Comparison of ENCODE assay signal across 8 mouse cellular contexts in genomic region chr2:75990885-75991539, GRCm38 (mm10). TPM values are rescaled to one million over a fixed set of nuclear protein-coding genes. Genes with fewer than 3 reads are reported as not detected.
DNase-seq lines count a peak whose midpoint lies in the region; TF ChIP-seq lines count a peak whose summit lies in the region.

No protein-coding gene starts in this region.

- no peaks in the 10 kb centered on the region for H3K79me2 ChIP-seq in heart, adult 2 months (replicated peaks; ENCODE audit: control insufficient read depth, insufficient read depth, low read length)

- no peaks in the 10 kb centered on the region for H3K27me3 ChIP-seq in heart, adult 2 months (ENCODE audit: control insufficient read depth, insufficient read depth, low read length)

- 44% methylated on average over 13 of the region's 13 CpGs for WGBS in heart, adult 2 months

- no peak for TF ChIP-seq POLR2A in heart, adult 2 months (IDR thresholded peaks at IDR 0.05; ENCODE audit: insufficient read depth, low read depth, low read length)

- peak; percentile 64 to 72 for DNase-seq in B cell, adult 2 months
- DNase-seq in WW6 (ENCODE audit: low read depth, low spot score), result peak; percentile 77
- DNase-seq in cerebellum, postnatal 36 days, result peak; percentile 41 to 66
- peak; percentile 60 to 71 for DNase-seq in heart, adult 2 months
- peak; percentile 82 for DNase-seq in kidney, postnatal 10 days
- peak; percentile 34 to 57 for DNase-seq in lung, adult 18-20 months
- DNase-seq in retina, postnatal 1 day, result peak; percentile 75
- peak; percentile 89 for DNase-seq in thymus, postnatal 4 days

- no peak overlapping the region for H3K27ac ChIP-seq in heart, adult 2 months

- peak; percentile 83 for TF ChIP-seq CTCF in heart, adult 2 months (IDR thresholded peaks at IDR 0.05)

- intact Hi-C loops in heart, adult 2 months (cut with DNase I), result no loop called here

- H3K4me3 ChIP-seq in heart, adult 2 months, result no peak overlapping the region

- no peaks in the 10 kb centered on the region for H3K36me3 ChIP-seq in heart, adult 2 months (ENCODE audit: control insufficient read depth, insufficient read depth, low read length)

- H3K4me1 ChIP-seq in heart, adult 2 months (ENCODE audit: control insufficient read depth, insufficient read depth, low read length), result no peaks in the 10 kb centered on the region

- no peak for TF ChIP-seq EP300 in heart, adult 2 months (IDR thresholded peaks at IDR 0.05; ENCODE audit: insufficient read depth, low read depth, low read length)

- H3K9ac ChIP-seq in heart, adult 2 months (ENCODE audit: low read depth, low read length), result no peak overlapping the region

RNA-seq across cellular contexts. Expression of gene Ttc30a1, which starts 9.2 kb away (rescaled TPM):
- 1 to 10 TPM; 3.1 to 4.0 TPM for total RNA-seq in heart, adult 2 months (2021)
- 2.4 and 4.0 TPM in 2 replicates for polyA plus RNA-seq in heart, adult 2 months (2012; rRNA removed)

RNA-seq across cellular contexts. Expression of gene Ttc30a2, which starts 13.0 kb away (rescaled TPM):
- total RNA-seq in heart, adult 2 months (2021), result 1 to 10 TPM; 2.3 TPM
- 0.76 and 1.7 TPM in 2 replicates for polyA plus RNA-seq in heart, adult 2 months (2012; rRNA removed)

RNA-seq across cellular contexts. Expression of gene Ttc30b, which starts 52.6 kb away (rescaled TPM):
- 10 to 100 TPM; 13.2 to 17.5 TPM for total RNA-seq in heart, adult 2 months (2021)
- polyA plus RNA-seq in heart, adult 2 months (2012; rRNA removed), result 11.1 and 17.2 TPM in 2 replicates
